Mouse (Mus musculus): ENCODE results near the gene Olfr979.
"Not testable (repeated sequence)": the region's sequence is repeated elsewhere in the genome, so short reads cannot be mapped to it uniquely, and the experiment has no call there.

Olfr979 gene

GRCm38 (mm10) chr9:40003365-40003764, at the start of gene Olfr979:
TSS of gene Olfr979 (minus strand) at chr9:40003465.
- no peak for DNase-seq (ENCODE audit: low read depth)

DNA sequence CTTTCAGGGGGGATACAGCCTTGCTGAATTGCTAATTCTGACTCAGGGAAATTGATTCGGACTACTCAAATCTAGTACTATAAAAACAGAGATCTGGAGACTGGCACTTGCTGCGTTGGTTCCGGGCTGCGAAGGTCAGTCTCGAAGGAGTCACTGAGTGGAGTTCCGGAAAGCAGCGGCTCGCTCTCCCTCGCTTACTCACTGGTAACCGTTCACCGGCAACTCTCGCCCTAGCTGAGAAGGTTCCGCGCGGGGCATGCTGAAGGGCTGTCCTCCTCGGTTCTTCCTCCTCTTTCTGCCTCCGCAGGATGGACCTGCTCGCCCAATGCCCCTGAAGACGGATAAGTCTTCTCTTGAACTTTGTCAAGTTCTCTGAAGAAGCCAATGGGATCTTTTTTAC, 46.9 kb upstream of the Olfr979 start:
- DNase-seq (ENCODE audit: low read depth): no peak

DNA sequence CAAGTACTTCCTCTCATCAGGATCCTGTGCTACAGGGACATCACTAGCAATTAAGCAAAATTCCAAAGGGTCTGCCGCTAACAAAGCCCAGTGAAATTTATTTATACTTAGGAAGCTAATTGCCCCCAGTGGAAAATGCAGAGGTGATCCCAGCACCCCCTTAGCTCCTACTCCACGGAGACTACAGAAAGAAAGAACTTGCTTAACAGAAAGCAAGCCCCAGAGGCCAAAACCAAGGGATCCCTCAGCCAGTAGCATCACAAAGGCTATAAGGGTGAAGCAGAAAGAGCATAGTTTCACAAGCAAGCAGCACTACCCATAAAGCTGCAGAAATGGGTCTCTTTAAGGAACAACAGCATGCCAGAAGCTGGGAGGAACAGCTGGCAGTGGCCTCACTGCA, 17.9 kb upstream of the Olfr979 start, which contains the start of gene Olfr981:
TSS of gene Olfr981 (plus strand) at position 301 of the 400 bp plus-strand sequence.
- DNase-seq (ENCODE audit: low read depth): no peak

DNA sequence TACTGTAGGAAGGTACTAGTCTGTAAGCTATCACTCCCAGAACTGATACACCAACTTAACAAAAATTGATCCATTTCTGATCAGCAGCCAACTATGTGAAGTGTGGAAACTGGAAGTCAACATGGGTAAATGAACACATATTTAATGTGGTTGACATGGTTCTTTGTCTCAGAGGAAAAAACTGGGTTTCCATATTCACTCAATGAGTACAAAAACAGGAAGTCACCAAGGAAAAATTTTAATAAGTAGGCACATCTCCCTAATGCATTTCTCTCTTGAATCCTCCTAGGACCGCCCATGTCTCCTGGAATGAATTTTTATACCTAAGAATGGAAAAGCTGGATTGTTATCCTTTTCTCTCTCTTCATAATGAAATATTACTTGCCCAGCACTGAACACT, 6.2 kb upstream of the Olfr979 start, which contains the start of gene Olfr980:
TSS of gene Olfr980 (minus strand) at position 101 of the 400 bp plus-strand sequence.
- DNase-seq (ENCODE audit: low read depth): no peak

GRCm38 (mm10) chr9:39991813-39992212, 11.5 kb downstream of the Olfr979 start, which contains the start of gene Olfr978:
TSS of gene Olfr978 (plus strand) at chr9:39992113.
- no peak for DNase-seq (ENCODE audit: low read depth)

DNA sequence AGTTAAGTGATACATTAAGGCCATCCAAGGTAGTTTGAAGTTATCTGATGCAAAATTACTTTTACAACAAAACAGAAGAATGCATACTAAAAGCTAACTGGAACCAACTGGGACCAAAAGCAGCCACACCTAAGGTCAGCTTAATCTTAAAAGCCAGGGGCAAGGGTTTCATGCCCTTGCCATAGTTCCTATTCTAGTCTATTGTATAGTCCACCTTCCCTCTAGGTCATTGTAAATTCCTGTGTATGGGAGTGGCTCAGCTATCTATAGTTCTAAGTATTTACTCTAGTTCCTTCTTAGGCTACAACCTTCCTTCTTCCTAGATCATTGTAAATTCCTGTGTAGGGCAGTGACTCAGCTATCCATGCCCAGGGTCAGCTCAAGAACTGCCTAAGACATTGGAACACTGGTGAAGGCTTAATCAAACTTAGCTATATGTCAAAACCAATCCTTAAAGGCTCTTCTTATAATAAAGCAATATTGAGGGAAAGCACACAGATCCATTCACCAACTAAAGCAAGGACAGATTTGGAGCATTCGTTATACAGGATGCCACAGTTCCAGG, 26.6 kb downstream of the Olfr979 start:
- DNase-seq (ENCODE audit: low read depth): not testable (repeated sequence)

GRCm38 (mm10) chr9:39961033-39961432, 42.2 kb downstream of the Olfr979 start, which contains the start of gene Olfr976:
TSS of gene Olfr976 (minus strand) at chr9:39961133.
- DNase-seq (ENCODE audit: low read depth): not testable (repeated sequence)

DNA sequence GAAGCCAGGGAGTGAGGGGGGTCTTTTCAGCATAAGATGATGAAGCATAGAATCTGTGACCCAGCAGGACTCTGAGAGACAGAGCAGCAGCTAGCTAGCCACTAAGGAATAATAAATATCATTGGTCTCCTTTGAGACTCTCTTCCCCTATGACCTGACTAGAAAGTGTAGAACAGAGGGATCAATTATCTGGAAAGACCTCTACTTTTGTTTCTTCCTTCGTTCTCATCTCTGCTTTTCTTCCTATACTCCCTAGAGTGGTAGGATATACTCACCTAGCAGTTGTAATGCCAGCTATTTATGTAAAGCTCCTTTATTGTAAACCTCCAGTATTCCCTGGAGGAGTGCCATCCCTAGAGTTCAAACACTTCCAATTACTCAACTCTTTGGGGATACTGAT, 51.3 kb downstream of the Olfr979 start, which contains the start of gene Olfr975:
TSS of gene Olfr975 (minus strand) at position 101 of the 400 bp plus-strand sequence.
- DNase-seq (ENCODE audit: low read depth): no peak

Measured in fibroblast of lung, adult 2 months (primary cell).